Mouse (Mus musculus): ENCODE measurements around the gene Gm14322.
"Not testable (repeated sequence)": the region's sequence is repeated elsewhere in the genome, so short reads cannot be mapped to it uniquely, and the experiment has no call there.

Gene Gm14322

DNA sequence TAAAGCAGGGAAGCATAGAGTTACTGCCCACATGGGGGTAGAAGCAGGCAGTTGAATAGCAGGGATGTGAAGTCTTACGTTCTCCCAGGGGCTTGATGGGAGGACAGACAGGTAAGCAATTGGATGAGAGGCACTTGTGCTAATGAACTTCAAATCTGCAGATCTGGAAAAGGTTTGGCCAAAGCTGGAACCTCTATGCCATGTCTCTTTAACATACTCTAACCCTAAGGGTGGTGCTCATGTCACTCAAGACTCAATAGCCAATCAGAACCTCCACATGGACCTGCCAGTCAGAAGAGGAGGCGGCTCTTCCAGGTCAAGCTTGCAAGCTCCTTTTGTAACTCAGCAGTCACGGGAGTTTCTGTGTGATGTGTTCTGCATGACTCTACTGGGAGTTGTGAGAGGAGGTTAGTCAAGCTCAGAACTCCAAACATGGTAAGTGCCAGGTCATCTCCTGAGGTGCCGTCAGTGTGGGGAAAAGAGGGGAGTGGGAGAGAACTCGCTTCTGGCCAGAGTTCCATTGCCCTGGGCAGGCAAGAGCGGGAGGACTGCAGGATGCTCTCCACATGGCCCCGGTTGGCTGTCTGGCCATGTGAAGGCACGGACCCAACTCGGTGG lies at the start of gene Gm14322:
TSS of gene Gm14322 (plus strand) at position 348 of the 618 bp plus-strand sequence.
- not testable (repeated sequence) for DNase-seq (ENCODE audit: low read depth in 1 of 2, low spot score in 2 of 2)

DNA sequence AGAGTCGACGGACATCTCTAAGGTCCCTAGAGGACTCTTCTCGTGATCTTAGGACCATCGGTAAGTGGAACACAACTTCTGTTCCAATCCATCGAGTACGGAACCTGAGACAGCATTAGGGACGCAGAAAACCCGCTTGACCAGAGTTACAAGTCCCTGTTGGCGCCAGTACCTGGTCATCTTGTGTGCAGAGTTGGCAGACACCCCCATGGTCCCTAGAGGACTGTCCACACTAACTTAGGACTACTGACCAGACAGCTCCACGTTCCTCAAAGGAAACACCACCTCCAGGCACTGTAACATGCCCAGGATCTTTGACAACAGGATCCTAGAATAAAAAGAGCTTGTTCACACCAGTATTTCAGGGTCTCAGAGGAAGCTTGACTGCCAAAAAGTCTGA lies 17.6 kb upstream of the Gm14322 start:
- DNase-seq (ENCODE audit: low read depth in 1 of 2, low spot score in 2 of 2) = not testable (repeated sequence)

DNA sequence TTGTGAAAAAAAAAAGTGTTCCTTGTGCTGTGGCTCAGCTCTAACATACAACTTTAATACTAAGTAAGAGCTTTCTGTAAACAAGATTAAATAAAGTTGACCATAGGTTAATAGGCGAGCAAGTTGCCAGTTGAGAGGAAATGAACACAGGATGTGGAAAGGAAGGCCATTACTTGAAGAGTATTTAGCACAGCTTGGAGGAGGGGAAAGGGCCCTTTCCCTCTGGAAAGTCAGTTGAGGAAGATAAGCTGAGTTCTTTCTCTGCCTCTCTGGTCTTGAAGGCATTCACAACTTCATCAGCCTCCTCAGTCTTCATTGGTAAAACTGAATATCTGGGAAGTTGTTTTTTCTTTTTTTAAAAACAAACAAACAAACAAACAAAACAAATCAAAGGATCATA lies 28.3 kb downstream of the Gm14322 start:
- DNase-seq (ENCODE audit: low read depth in 1 of 2, low spot score in 2 of 2) = not testable (repeated sequence)

DNA sequence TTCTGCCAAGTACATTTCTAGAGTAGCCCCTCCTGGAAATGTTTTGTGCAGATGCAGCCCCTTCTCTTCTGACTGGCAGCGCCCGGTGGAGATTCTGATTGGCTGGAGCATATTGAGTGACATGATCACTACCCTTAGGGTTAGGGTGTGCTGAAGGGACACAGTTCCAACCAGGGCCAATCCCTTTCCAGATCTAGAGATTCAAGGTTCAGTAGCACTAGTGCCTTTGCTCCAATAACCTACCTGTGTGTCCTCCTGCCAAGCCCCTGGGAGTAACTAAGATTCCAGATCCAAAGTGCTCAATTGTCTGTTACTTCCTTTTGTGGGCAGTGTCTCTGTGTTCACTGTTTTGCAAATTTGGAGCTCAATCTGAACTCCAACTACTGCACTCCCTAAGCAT lies 47.1 kb downstream of the Gm14322 start:
- not testable (repeated sequence) for DNase-seq (ENCODE audit: low read depth in 1 of 2, low spot score in 2 of 2)

Measured in monocyte, adult 2 months (primary cell).